Mouse (Mus musculus): ENCODE measurements around the gene Olfr1495.
"Not testable (repeated sequence)": the region's sequence is repeated elsewhere in the genome, so short reads cannot be mapped to it uniquely, and the experiment has no call there.

DNA sequence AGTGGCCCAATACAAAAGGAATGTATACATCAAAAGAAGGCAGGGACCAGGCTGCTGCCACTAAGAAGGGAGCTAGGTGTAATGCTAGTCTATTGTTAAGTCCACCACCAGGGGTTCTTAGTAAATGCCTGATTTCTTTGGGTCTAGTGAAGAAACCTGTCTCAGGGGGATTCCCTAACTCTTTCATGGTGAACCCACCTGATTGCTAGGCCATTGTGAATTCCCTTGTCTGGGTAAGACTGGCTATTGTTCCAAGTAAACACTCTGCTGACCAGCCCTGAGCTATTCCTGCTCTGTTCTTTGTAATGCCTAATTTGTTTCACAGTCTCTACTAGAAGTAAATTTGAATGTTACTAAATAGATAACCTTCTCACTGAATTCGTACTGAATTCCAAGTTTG, 41.1 kb downstream of the Olfr1495 start:
- TF ChIP-seq CTCF (IDR thresholded peaks at IDR 0.05; ENCODE audit: low read depth, low read length); POLR2A (IDR thresholded peaks at IDR 0.05; ENCODE audit: extremely low read depth, insufficient read depth, low read length): not testable (repeated sequence)

Data from liver, adult 2 months (tissue).